Mouse (Mus musculus) bone marrow, adult 2 months (tissue): ENCODE measurements around the gene Sfxn2. TPM values are rescaled to one million over a fixed set of nuclear protein-coding genes. Genes with fewer than 3 reads are reported as not detected.

Experiments used
- H3K27ac ChIP-seq: fragments of 200-500 bp; 2 replicates; pipeline ENCODE4 v1.5.1; 2012; ENCODE audit warnings: low read depth, mild to moderate bottlenecking, control low read depth, inconsistent platforms, low read length; ENCODE audit not compliant: control insufficient read depth, poor library complexity, insufficient read depth
- H3K4me1 ChIP-seq: fragments of 200-500 bp; 2 replicates; pipeline ENCODE4 v1.6.1; 2011; ENCODE audit warnings: low read length; ENCODE audit not compliant: control insufficient read depth, insufficient read depth
- H3K4me3 ChIP-seq: fragments of 200-500 bp; replicated peaks from 2 replicates; pipeline ENCODE3; 2011; ENCODE audit warnings: mild to moderate bottlenecking, low read depth, low read length, control low read depth; ENCODE audit not compliant: control insufficient read depth
- CTCF ChIP-seq: fragments of 200-500 bp; IDR thresholded peaks from 2 replicates; pipeline ENCODE4 v1.5.1; 2011; ENCODE audit warnings: low read length, control low read depth; ENCODE audit not compliant: control insufficient read depth, insufficient read depth
- POLR2A ChIP-seq: fragments of 200-500 bp; IDR thresholded peaks from 2 replicates; pipeline ENCODE4 v1.6.1; 2011; ENCODE audit warnings: low read depth, mild to moderate bottlenecking, control low read depth, low read length, borderline replicate concordance; ENCODE audit not compliant: control insufficient read depth
- WGBS: fragments of 180-500 bp; shearing (Covaris S2); methylation state at CpG from one replicate; pipeline ENCODE4 v1.1.7; 2018; 5-methylcytosine and 5-hydroxymethylcytosine counted together
- polyA plus RNA-seq: library from polyadenylated mRNA; stranded (reverse); fragments of >200 nt; gene quantifications from 2 replicates; pipeline ENCODE4 v1.2.4, GENCODE M21; 2011; ENCODE audit warnings: low replicate concordance; ENCODE audit not compliant: missing spikeins, insufficient read depth, insufficient read length

Gene Sfxn2
- polyA plus RNA-seq, 1 experiment: 9.4 TPM

- no peak for TF ChIP-seq CTCF
- no peak for TF ChIP-seq POLR2A
- no peak overlapping the region for H3K27ac ChIP-seq
- no peak overlapping the region for H3K4me3 ChIP-seq
- H3K4me1 ChIP-seq: peaks cover 1% of the 10 kb centered on the region
These were observed 65.9 kb downstream of the Sfxn2 start for GRCm38 (mm10) chr19:46639053-46639452.

GRCm38 (mm10) chr19:46639496-46639895 is 66.3 kb downstream of the Sfxn2 start:
- Histone ChIP-seq H3K4me1 (peaks cover 1% of the 10 kb centered on the region), H3K27ac (no peak overlapping the region), H3K4me3 (no peak overlapping the region)
- TF ChIP-seq CTCF: no peak
- no peak for TF ChIP-seq POLR2A
- WGBS: 71% methylated on average over 14 of the region's 14 CpGs

- H3K27ac ChIP-seq: no peak overlapping the region
- no peak overlapping the region for H3K4me3 ChIP-seq
- no peak for TF ChIP-seq POLR2A
- no peak for TF ChIP-seq CTCF
- 80% methylated on average over 8 of the region's 8 CpGs for WGBS
- H3K4me1 ChIP-seq: peaks cover 1% of the 10 kb centered on the region
These were observed 67.6 kb downstream of the Sfxn2 start for GRCm38 (mm10) chr19:46640780-46641179.

GRCm38 (mm10) chr19:46641420-46642085 is 68.4 kb downstream of the Sfxn2 start:
- Histone ChIP-seq H3K27ac (no peak overlapping the region), H3K4me1 (peaks cover 1% of the 10 kb centered on the region), H3K4me3 (no peak overlapping the region)
- TF ChIP-seq POLR2A (no peak), CTCF (no peak)
- WGBS: 54% methylated on average over 19 of the region's 19 CpGs

- Histone ChIP-seq H3K4me3 (no peak overlapping the region), H3K27ac (no peak overlapping the region), H3K4me1 (peaks cover 1% of the 10 kb centered on the region)
- 87% methylated on average over 22 of the region's 22 CpGs for WGBS
- TF ChIP-seq POLR2A (no peak), CTCF (no peak)
These were observed 69.1 kb downstream of the Sfxn2 start for GRCm38 (mm10) chr19:46642136-46642753.

GRCm38 (mm10) chr19:46643236-46643635 is 70.1 kb downstream of the Sfxn2 start:
- Histone ChIP-seq H3K27ac (no peak overlapping the region), H3K4me1 (peaks cover 1% of the 10 kb centered on the region), H3K4me3 (no peak overlapping the region)
- TF ChIP-seq POLR2A: no peak
- no peak for TF ChIP-seq CTCF
- 71% methylated on average over 5 of the region's 5 CpGs for WGBS

- Histone ChIP-seq H3K4me3 (no peak overlapping the region), H3K4me1 (peaks cover 1% of the 10 kb centered on the region), H3K27ac (no peak overlapping the region)
- no peak for TF ChIP-seq CTCF
- TF ChIP-seq POLR2A: no peak
- 88% methylated on average over 10 of the region's 10 CpGs for WGBS
These were observed 71.2 kb downstream of the Sfxn2 start for GRCm38 (mm10) chr19:46644343-46644792.

- no peak overlapping the region for H3K27ac ChIP-seq
- TF ChIP-seq POLR2A: no peak
- no peak for TF ChIP-seq CTCF
- WGBS: 81% methylated on average over 12 of the region's 12 CpGs
- H3K4me3 ChIP-seq: no peak overlapping the region
- peaks cover 1% of the 10 kb centered on the region for H3K4me1 ChIP-seq
These were observed 71.8 kb downstream of the Sfxn2 start for GRCm38 (mm10) chr19:46644793-46645602.
